Mouse (Mus musculus): ENCODE data around the gene Lhfp.

DNA sequence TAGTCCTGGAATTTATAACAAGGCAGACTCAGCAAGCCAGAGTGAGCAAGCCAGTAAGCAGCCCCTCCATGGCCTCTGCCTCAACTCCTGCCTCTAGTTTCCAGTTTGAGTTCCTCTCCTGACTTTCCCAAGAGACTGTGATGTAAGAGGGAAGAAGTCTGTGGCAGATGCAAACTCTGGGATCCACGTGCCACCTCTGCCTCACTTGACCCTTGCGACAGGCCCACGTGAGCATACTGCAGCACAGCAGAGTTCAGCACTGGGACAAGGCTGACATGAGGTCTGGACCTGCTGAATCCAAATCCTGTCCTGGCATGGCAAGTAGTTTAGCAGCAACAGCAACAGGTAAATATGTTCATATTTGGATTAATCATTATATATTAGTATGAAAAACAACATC, 41.3 kb upstream of the Lhfp start:
- TF ChIP-seq CTCF (conservative IDR thresholded peaks at IDR 0.05; ENCODE audit: low read length) (no peak), NANOG (IDR thresholded peaks at IDR 0.05; ENCODE audit: borderline replicate concordance, low read length) (no peak)

All from E14TG2a.4 (cell line).